Mouse (Mus musculus) olfactory bulb, adult 2 months (tissue): ENCODE data around the gene Fkbp9. TPM values are rescaled to one million over a fixed set of nuclear protein-coding genes. Genes with fewer than 3 reads are reported as not detected.

Experiments
- H3K27ac ChIP-seq: fragments of 200-500 bp; 2 replicates; pipeline ENCODE4 v1.5.1; 2012; ENCODE audit warnings: low read depth, low read length; ENCODE audit not compliant: insufficient read depth
- H3K4me1 ChIP-seq: fragments of 200-500 bp; 2 replicates; pipeline ENCODE4 v1.6.1; 2012; ENCODE audit warnings: low read length; ENCODE audit not compliant: control insufficient read depth, insufficient read depth
- H3K4me3 ChIP-seq: fragments of 200-500 bp; 2 replicates; pipeline ENCODE4 v1.5.1; 2012; ENCODE audit warnings: mild to moderate bottlenecking, low read depth, low read length, moderate library complexity; ENCODE audit not compliant: insufficient read depth
- CTCF ChIP-seq: fragments of 200-500 bp; IDR thresholded peaks from 2 replicates; pipeline ENCODE4 v1.5.1; 2012; ENCODE audit warnings: low read depth, mild to moderate bottlenecking, low read length, moderate library complexity; ENCODE audit not compliant: insufficient read depth
- POLR2A ChIP-seq: fragments of 200-500 bp; IDR thresholded peaks from 2 replicates; pipeline ENCODE4 v1.6.1; 2012; ENCODE audit warnings: mild to moderate bottlenecking, low read depth, low read length, moderate library complexity; ENCODE audit not compliant: insufficient read depth
- WGBS: fragments of 180-500 bp; shearing (Covaris S2); methylation state at CpG from one replicate; pipeline ENCODE4 v1.1.7; 2018; 5-methylcytosine and 5-hydroxymethylcytosine counted together
- polyA plus RNA-seq: library from polyadenylated mRNA; stranded (reverse); fragments of >200 nt; gene quantifications from 2 replicates; pipeline ENCODE4 v1.2.4, GENCODE M21; 2012; ENCODE audit warnings: low replicate concordance; ENCODE audit not compliant: missing spikeins, insufficient read depth, insufficient read length

Fkbp9 gene
- not detected in 2 replicates for polyA plus RNA-seq

- Histone ChIP-seq H3K27ac (no peak within 1 kb of the TSS), H3K4me3 (peak within 1 kb of the TSS; percentile 82), H3K4me1 (no peaks in the 10 kb centered on the region)
- TF ChIP-seq POLR2A: 0 out of 2 replicates have a peak, but pooled peaks have one; percentile 24
- TF ChIP-seq CTCF: no peak
- WGBS: 2% methylated on average over 58 of the region's 58 CpGs
Measured at GRCm38 (mm10) chr6:56831697-56832406, at the start of gene Fkbp9. TSS of gene Fkbp9 (plus strand) at chr6:56832059.

- Histone ChIP-seq H3K27ac (no peak overlapping the region), H3K4me3 (no peak overlapping the region), H3K4me1 (peaks cover 4% of the 10 kb centered on the region)
- no peak for TF ChIP-seq CTCF
- no peak for TF ChIP-seq POLR2A
- WGBS: 67% methylated on average over 4 of the region's 4 CpGs
Measured at GRCm38 (mm10) chr6:56783561-56784272, 48.1 kb upstream of the Fkbp9 start.

- no peak overlapping the region for H3K4me3 ChIP-seq
- TF ChIP-seq POLR2A (no peak), CTCF (no peak)
- 66% methylated on average over 5 of the region's 5 CpGs for WGBS
- peaks cover 4% of the 10 kb centered on the region for H3K4me1 ChIP-seq
- no peak overlapping the region; the same call in 1 of the 2 replicates for H3K27ac ChIP-seq
Measured at GRCm38 (mm10) chr6:56785068-56785467, 46.8 kb upstream of the Fkbp9 start.

GRCm38 (mm10) chr6:56787668-56788067, 44.2 kb upstream of the Fkbp9 start:
- WGBS: 69% methylated on average over 2 of the region's 2 CpGs
- Histone ChIP-seq H3K27ac (no peak overlapping the region), H3K4me3 (no peak overlapping the region), H3K4me1 (peaks cover 4% of the 10 kb centered on the region)
- TF ChIP-seq POLR2A (no peak), CTCF (no peak)

- no peak overlapping the region for H3K4me3 ChIP-seq
- H3K4me1 ChIP-seq: peaks cover 2% of the 10 kb centered on the region; the same call in 1 of the 2 replicates
- no peak overlapping the region for H3K27ac ChIP-seq
- WGBS: 77% methylated on average over 3 of the region's 3 CpGs
- TF ChIP-seq CTCF (no peak), POLR2A (no peak)
Measured at GRCm38 (mm10) chr6:56789336-56789735, 42.5 kb upstream of the Fkbp9 start.

- TF ChIP-seq POLR2A (no peak), CTCF (no peak)
- 78% methylated on average over 5 of the region's 5 CpGs for WGBS
- H3K27ac ChIP-seq: no peak overlapping the region
Measured at GRCm38 (mm10) chr6:56794834-56795233, 37.0 kb upstream of the Fkbp9 start.

GRCm38 (mm10) chr6:56796232-56796631, 35.6 kb upstream of the Fkbp9 start:
- TF ChIP-seq CTCF: no peak
- no peak for TF ChIP-seq POLR2A
- Histone ChIP-seq H3K4me3 (no peak overlapping the region), H3K4me1 (no peaks in the 10 kb centered on the region), H3K27ac (no peak overlapping the region)
- WGBS: 0% methylated on average over 8 of the region's 8 CpGs

More at GRCm38 (mm10) chr6:56794834-56795233, 37.0 kb upstream of the Fkbp9 start:
- H3K4me1 ChIP-seq: no peaks in the 10 kb centered on the region
- no peak overlapping the region for H3K4me3 ChIP-seq

- peak overlapping the region; percentile 61; the same call in 1 of the 2 replicates for H3K27ac ChIP-seq
- peak overlapping the region; percentile 80 for H3K4me3 ChIP-seq
- H3K4me1 ChIP-seq: no peaks in the 10 kb centered on the region
- TF ChIP-seq CTCF (no peak), POLR2A (no peak)
- under 1% methylated on average over 16 of the region's 16 CpGs for WGBS
Measured at GRCm38 (mm10) chr6:56796668-56797141, 35.2 kb upstream of the Fkbp9 start.
